Mouse (Mus musculus): ENCODE measurements around the gene Dusp22. TPM values are rescaled to one million over a fixed set of nuclear protein-coding genes. Genes with fewer than 3 reads are reported as not detected.

The Dusp22 gene
- polyA plus RNA-seq, 1 experiment, result 8.9 TPM

- Histone ChIP-seq H3K4me3 (replicated peaks; ENCODE audit: control insufficient read depth, low read depth, low read length) (no peak overlapping the region), H3K4me1 (ENCODE audit: control insufficient read depth, insufficient read depth, low read length) (peaks cover 5% of the 10 kb centered on the region), H3K27ac (ENCODE audit: control insufficient read depth, insufficient read depth, low read depth, low read length, poor library complexity) (no peak overlapping the region)
- WGBS, result 77% methylated on average over 4 of the region's 4 CpGs
- TF ChIP-seq CTCF (IDR thresholded peaks at IDR 0.05; ENCODE audit: control insufficient read depth, insufficient read depth, low read length) (no peak), POLR2A (IDR thresholded peaks at IDR 0.05; ENCODE audit: borderline replicate concordance, control insufficient read depth, low read depth, low read length) (no peak)
These were observed 67.1 kb downstream of the Dusp22 start for GRCm38 (mm10) chr13:30726879-30727278.

- Histone ChIP-seq H3K4me1 (ENCODE audit: control insufficient read depth, insufficient read depth, low read length) (peaks cover 4% of the 10 kb centered on the region), H3K27ac (ENCODE audit: control insufficient read depth, insufficient read depth, low read depth, low read length, poor library complexity) (no peak overlapping the region), H3K4me3 (replicated peaks; ENCODE audit: control insufficient read depth, low read depth, low read length) (no peak overlapping the region)
- TF ChIP-seq CTCF (IDR thresholded peaks at IDR 0.05; ENCODE audit: control insufficient read depth, insufficient read depth, low read length) (no peak), POLR2A (IDR thresholded peaks at IDR 0.05; ENCODE audit: borderline replicate concordance, control insufficient read depth, low read depth, low read length) (no peak)
- WGBS, result 66% methylated on average over 7 of the region's 7 CpGs
These were observed 68.4 kb downstream of the Dusp22 start for GRCm38 (mm10) chr13:30728155-30728554.

GRCm38 (mm10) chr13:30729245-30729644, 69.4 kb downstream of the Dusp22 start:
- no peak overlapping the region for H3K27ac ChIP-seq (ENCODE audit: control insufficient read depth, insufficient read depth, low read depth, low read length, poor library complexity)
- no peak for TF ChIP-seq POLR2A (IDR thresholded peaks at IDR 0.05; ENCODE audit: borderline replicate concordance, control insufficient read depth, low read depth, low read length)
- no peak for TF ChIP-seq CTCF (IDR thresholded peaks at IDR 0.05; ENCODE audit: control insufficient read depth, insufficient read depth, low read length)
- WGBS, result 78% methylated on average over 6 of the region's 6 CpGs
- peaks cover 2% of the 10 kb centered on the region for H3K4me1 ChIP-seq (ENCODE audit: control insufficient read depth, insufficient read depth, low read length)
- no peak overlapping the region for H3K4me3 ChIP-seq (replicated peaks; ENCODE audit: control insufficient read depth, low read depth, low read length)

GRCm38 (mm10) chr13:30730104-30730793, 70.5 kb downstream of the Dusp22 start:
- TF ChIP-seq POLR2A (IDR thresholded peaks at IDR 0.05; ENCODE audit: borderline replicate concordance, control insufficient read depth, low read depth, low read length) (no peak), CTCF (IDR thresholded peaks at IDR 0.05; ENCODE audit: control insufficient read depth, insufficient read depth, low read length) (no peak)
- WGBS, result 79% methylated on average over 15 of the region's 15 CpGs
- no peak overlapping the region for H3K4me3 ChIP-seq (replicated peaks; ENCODE audit: control insufficient read depth, low read depth, low read length)
- H3K27ac ChIP-seq (ENCODE audit: control insufficient read depth, insufficient read depth, low read depth, low read length, poor library complexity), result no peak overlapping the region
- H3K4me1 ChIP-seq (ENCODE audit: control insufficient read depth, insufficient read depth, low read length), result peaks cover 2% of the 10 kb centered on the region

- WGBS, result 80% methylated on average over 11 of the region's 11 CpGs
- TF ChIP-seq POLR2A (IDR thresholded peaks at IDR 0.05; ENCODE audit: borderline replicate concordance, control insufficient read depth, low read depth, low read length) (no peak), CTCF (IDR thresholded peaks at IDR 0.05; ENCODE audit: control insufficient read depth, insufficient read depth, low read length) (no peak)
These were observed 73.1 kb downstream of the Dusp22 start for GRCm38 (mm10) chr13:30732709-30733445.

GRCm38 (mm10) chr13:30736721-30737120, 76.9 kb downstream of the Dusp22 start:
- Histone ChIP-seq H3K27ac (ENCODE audit: control insufficient read depth, insufficient read depth, low read depth, low read length, poor library complexity) (0 out of 2 replicates have a peak overlapping the region, but pooled peaks have one; percentile 16), H3K4me3 (replicated peaks; ENCODE audit: control insufficient read depth, low read depth, low read length) (no peak overlapping the region), H3K4me1 (ENCODE audit: control insufficient read depth, insufficient read depth, low read length) (no peaks in the 10 kb centered on the region; the same call in 1 of the 2 replicates)
- no peak for TF ChIP-seq CTCF (IDR thresholded peaks at IDR 0.05; ENCODE audit: control insufficient read depth, insufficient read depth, low read length)
- no peak for TF ChIP-seq POLR2A (IDR thresholded peaks at IDR 0.05; ENCODE audit: borderline replicate concordance, control insufficient read depth, low read depth, low read length)
- 58% methylated on average over 5 of the region's 5 CpGs for WGBS

More at GRCm38 (mm10) chr13:30732709-30733445, 73.1 kb downstream of the Dusp22 start:
- no peak overlapping the region for H3K4me3 ChIP-seq (replicated peaks; ENCODE audit: control insufficient read depth, low read depth, low read length)
- H3K4me1 ChIP-seq (ENCODE audit: control insufficient read depth, insufficient read depth, low read length), result peaks cover 1% of the 10 kb centered on the region
- H3K27ac ChIP-seq (ENCODE audit: control insufficient read depth, insufficient read depth, low read depth, low read length, poor library complexity), result no peak overlapping the region

- H3K27ac ChIP-seq (ENCODE audit: control insufficient read depth, insufficient read depth, low read depth, low read length, poor library complexity), result no peak overlapping the region
- TF ChIP-seq POLR2A (IDR thresholded peaks at IDR 0.05; ENCODE audit: borderline replicate concordance, control insufficient read depth, low read depth, low read length) (no peak), CTCF (IDR thresholded peaks at IDR 0.05; ENCODE audit: control insufficient read depth, insufficient read depth, low read length) (no peak)
- no peaks in the 10 kb centered on the region; the same call in 1 of the 2 replicates for H3K4me1 ChIP-seq (ENCODE audit: control insufficient read depth, insufficient read depth, low read length)
- no peak overlapping the region for H3K4me3 ChIP-seq (replicated peaks; ENCODE audit: control insufficient read depth, low read depth, low read length)
- WGBS, result 75% methylated on average over 2 of the region's 2 CpGs
These were observed 77.5 kb downstream of the Dusp22 start for GRCm38 (mm10) chr13:30737257-30737656.

- Histone ChIP-seq H3K4me3 (replicated peaks; ENCODE audit: control insufficient read depth, low read depth, low read length) (no peak overlapping the region), H3K4me1 (ENCODE audit: control insufficient read depth, insufficient read depth, low read length) (no peaks in the 10 kb centered on the region; the same call in 1 of the 2 replicates), H3K27ac (ENCODE audit: control insufficient read depth, insufficient read depth, low read depth, low read length, poor library complexity) (no peak overlapping the region)
- WGBS, result 48% methylated on average over 4 of the region's 4 CpGs
- TF ChIP-seq POLR2A (IDR thresholded peaks at IDR 0.05; ENCODE audit: borderline replicate concordance, control insufficient read depth, low read depth, low read length), result no peak
- no peak for TF ChIP-seq CTCF (IDR thresholded peaks at IDR 0.05; ENCODE audit: control insufficient read depth, insufficient read depth, low read length)
These were observed 78.6 kb downstream of the Dusp22 start for GRCm38 (mm10) chr13:30738310-30738840.

Measured in bone marrow, adult 2 months (tissue).